Mouse (Mus musculus) left cerebral cortex, postnatal 10 days (tissue): ENCODE data around the gene Ccdc32. TPM values are rescaled to one million over a fixed set of nuclear protein-coding genes. Genes with fewer than 3 reads are reported as not detected.
A peak's percentile ranks its signal among the peaks of the same experiment; 100 is the strongest.

Source experiments
- DNase-seq, 2 experiments: peaks; one replicate each; pipeline ENCODE4 v3.0.0; 2021 to 2022; ENCODE audit warnings: low spot score in 2 of 2, mixed read lengths in 1 of 2; ENCODE audit errors: extremely low spot score in 1 of 2
- intact Hi-C: fragments of 180-260 bp; cut with DNase I; formaldehyde crosslinking; loops from one replicate; pipeline ENCODE4 v1.15.1; 2025
- total RNA-seq, 2 experiments: library from RNA; stranded (reverse); gene quantifications; 2 replicates each; pipeline ENCODE4 v1.2.3; 2021

Ccdc32 gene
- 10 to 100 TPM; 61.6 to 61.8 TPM for total RNA-seq

DNA sequence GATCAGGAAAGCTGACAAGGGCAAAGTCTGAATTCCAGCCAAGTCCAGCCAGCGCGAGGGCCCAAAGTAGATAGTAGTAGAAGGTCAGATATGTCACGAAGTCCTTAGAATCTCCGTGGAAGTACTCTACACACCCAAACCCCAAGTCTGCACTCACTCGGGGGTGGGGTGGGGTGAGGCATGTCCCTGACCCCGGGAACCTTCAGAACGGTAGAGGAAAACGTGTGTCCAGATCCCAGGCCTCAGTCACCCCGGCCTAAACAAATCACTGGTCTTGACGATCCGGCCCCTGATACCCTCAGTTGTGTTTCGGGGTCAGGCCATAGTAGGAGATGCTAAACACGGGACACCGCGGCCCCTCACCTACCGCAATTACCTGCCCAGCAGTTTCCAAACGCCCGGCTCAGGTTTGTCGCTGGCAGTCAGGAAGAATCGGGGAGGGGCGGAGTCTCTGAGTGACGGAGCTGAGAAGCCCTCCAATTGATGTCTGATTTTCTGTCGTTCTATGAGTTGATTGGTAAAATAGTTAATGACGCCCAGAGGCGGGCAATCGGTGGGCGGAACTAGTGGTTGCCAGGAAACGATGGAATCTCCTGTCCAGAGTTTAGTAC, at the start of gene Ccdc32:
TSS of gene Ccdc32 (minus strand) at position 453 of the 611 bp plus-strand sequence.
- intact Hi-C loops = no loop called here
- DNase-seq = peak; percentile 94 to 95

DNA sequence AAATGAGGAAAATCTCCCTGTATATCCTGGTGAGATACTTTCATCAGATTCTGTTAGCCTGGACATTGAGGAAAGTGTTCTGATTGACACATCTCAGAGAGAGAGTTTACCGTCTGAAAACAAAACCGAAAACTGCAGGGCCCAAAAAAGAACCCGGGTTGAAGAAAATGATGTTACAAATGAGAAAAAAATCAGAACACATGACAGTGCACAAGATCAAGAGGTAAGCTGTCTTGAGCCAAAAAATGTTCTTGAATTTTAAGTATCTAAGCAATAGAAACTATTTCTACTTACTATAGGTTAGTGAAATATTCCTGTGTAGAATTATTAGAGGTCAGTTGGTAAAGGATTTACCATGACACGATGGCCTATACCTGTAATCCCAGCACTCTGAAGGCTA, 43.2 kb upstream of the Ccdc32 start:
- DNase-seq = no peak
- intact Hi-C loops = no loop called here

DNA sequence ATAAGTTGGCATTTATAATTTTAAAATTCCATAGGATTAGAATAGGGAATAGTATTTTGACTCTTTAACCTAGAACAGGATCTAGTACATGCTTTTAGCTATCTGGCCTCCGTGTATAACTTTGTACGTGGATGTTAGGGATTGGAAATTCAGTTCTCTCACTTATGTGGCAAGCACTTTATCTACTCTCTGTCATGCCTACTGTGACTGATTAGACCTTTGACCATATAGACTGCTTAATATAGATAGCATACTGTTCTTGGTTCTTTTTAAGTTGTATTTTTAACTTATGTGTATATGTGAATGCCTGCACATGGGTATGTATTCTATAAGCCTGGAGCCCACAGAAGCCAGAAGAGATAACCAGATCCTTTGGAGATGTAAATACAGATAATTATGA, 30.9 kb upstream of the Ccdc32 start:
- intact Hi-C loops = no loop called here
- DNase-seq = no peak

DNA sequence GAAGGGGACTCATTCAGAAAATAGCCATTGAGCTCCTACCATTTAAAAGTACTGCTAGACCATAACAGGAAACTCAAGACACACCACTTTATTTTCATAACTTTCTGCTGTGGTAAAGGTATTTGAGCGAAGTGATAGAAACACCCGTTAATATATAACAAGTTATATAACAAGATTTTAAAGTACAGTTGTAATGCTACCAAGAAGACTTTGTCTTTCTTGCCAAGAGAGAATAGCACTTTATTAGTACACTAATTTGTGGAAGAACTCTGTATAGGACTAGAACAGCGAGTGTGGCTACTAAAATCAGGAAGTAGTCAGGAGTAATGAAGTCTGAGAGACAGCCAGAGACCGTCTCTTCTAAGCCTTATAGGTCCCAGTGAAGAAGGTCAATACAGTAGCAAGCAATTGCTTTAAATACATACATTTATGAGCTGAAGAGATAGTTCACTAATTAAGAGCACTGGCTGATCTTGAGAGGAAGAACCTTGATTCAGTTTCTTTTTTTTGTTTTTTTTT, 21.0 kb upstream of the Ccdc32 start:
- intact Hi-C loops = no loop called here
- DNase-seq = no peak

DNA sequence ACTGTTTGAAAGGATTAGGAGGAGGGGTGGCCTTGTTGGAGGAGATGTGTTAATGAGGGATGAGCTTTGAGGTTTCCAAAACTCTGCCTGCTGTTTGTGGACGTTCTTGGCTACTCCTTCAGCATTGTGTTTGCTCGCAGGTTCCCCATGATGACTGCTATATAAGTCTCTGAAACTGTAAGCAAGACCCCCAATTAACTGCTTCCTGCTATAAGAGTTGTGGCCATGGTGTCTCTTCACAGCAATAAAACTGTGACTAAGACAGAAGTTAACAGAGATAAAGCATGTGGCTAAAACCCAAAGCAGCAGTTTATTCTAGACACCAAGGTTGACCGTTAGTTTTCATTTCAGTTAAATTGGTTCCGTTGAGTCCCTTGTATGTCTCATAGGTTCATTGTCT, 18.7 kb upstream of the Ccdc32 start:
- intact Hi-C loops = loop anchor here (5.0 to 10.0 kb wide), 2 partner anchors 64 to 137 kb away; partner anchors contain the start of gene Rad51
- no peak for DNase-seq

DNA sequence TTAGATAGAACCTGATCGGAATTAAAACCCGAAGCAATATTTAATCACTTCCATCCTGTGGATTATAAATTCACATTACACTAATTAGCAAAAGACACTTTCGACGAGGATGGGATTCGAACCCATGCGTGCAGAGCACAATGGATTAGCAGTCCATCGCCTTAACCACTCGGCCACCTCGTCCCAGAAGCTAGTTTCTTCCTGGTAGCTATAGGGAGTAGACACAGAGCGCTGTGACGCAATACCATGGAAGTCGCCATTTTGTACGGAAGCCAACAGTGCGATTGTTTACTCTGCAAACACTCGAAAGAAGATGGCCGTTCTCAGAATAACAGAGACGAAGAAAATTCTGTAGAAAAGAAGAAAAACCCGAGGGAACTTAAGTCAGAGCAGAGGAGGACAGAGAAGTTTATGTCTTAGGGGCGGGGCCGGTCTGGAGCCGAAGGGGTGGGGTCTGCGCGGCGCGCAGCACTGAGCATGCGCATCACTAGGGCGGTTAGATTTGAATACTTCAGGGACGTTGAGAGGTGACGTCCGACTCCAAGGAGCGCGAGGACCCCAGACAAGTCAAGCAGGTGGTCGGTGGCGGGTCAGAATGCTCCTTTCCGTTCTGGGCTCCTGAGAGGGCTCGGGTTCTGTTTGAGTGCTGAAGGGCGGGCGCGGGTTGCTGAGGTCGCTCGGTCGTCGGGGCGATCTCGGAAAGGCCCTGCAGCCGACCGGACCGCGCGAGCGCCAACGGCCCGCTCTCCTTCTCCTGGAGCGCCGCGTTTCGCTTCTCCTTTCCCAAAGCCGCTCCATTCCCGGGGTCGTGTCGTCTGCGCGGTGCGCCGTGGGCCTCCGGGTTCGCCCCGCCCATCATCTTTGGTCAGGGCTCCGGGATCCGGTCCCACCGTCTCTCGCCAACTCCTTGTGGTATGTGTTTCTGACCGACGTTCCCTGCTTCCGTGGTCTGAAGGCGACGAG, 17.7 kb upstream of the Ccdc32 start, which contains the start of gene Knl1:
TSS of gene Knl1 (plus strand) at position 471 of the 963 bp plus-strand sequence.
- DNase-seq = peak; percentile 93 to 94
- intact Hi-C loops = loop anchor here (5.0 to 10.0 kb wide), 2 partner anchors 65 to 138 kb away; partner anchors contain the start of gene Rad51

DNA sequence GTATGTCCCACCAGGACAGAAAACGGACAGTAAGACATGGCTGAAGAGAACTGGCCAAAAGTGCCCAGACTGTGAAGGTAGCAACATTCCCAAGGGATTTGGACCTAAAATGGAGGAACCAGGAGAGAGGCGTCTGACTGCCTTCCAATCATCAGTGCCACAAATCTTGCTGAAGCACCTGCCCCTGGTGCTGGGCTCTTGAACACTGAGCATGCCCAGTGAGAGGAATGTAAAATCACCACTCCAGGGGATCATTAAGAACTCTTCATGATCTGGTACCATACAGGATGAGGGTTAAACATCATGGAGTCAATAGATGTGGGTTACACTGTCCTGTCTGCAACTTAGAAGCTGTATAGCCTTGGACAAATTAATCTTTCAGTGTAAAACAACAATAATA, 16.0 kb upstream of the Ccdc32 start:
- DNase-seq = no peak
- intact Hi-C loops = loop anchor here (5.0 to 10.0 kb wide), 2 partner anchors 67 to 140 kb away; partner anchors contain the start of gene Rad51

DNA sequence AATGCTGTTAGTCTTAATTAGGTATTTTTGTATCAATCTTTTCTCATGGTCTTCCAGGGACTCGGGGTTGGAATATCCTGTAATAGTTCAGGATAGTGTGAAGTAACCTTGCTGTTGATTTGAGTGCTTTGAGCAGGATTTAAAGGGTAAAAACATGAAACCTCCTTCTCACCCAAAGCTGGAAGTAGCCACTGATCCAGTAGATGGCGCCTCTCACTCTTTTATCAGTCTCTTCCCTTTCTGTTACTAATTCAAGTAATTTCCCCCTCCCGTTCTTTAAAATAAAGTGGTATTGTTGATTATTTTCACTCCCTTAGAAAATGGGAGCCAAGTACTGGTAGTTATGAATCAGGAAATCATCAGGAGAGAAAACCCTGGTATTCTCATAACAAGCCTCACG, 11.7 kb upstream of the Ccdc32 start:
- peak in 1 of 2 experiments; percentile 45 for DNase-seq
- intact Hi-C loops = loop anchor here (10.0 kb wide), 1 partner anchor 144 kb away; no protein-coding TSS in a partner anchor

DNA sequence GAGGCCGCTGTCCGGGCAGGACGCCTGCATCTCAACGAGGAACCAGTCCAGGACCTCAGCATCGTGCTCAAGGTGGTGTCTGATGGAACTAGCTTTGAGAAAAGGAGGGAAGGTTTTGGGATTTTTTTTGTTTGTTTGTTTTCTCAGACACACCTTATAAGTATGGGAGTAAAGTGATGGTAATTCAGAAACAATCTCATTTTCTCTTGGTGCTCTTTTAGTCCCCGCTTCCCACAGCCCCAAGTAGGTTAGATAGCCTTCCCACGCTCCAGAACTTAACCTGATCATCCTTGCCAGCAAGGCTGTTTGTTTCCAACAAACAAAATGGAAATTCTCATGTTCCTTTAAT, 6.2 kb upstream of the Ccdc32 start:
- DNase-seq = no peak

DNA sequence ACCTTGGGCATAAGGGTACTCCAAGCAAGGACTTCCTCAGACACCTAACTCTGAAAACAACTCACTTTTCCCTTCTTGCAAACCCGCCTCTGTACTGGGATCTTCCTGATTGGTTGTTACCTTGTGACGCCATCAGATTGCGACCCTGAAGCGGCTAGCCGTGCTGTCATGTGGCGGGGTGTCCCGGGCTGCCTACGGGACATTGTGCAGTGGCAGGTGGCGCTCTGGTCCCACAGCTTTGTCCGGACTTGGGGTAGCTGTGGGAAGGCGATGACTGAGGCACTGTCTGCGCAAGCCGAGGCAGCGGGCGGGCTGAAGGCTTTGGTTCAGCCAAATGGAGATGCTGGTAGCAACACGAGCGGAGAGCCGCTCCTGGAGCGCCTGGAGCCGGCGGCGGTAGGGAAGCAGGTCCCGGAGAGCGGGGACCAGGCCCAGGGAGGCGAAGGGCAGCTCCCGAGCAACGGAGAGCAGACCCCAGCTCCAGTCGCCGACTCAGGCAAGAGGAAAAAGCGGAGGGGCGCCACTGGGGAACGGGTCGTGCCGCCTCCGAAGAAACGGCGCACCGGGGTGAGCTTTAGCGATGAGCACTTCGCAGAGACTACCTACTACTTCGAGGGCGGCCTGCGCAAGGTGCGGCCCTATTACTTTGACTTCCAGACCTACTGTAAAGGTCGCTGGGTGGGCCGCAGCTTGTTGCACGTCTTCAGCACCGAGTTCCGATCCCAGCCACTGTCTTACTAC, 5.6 kb upstream of the Ccdc32 start, which contains the start of gene Rpusd2:
TSS of gene Rpusd2 (plus strand) at position 135 of the 741 bp plus-strand sequence.
- DNase-seq = peak; percentile 94 to 95
- intact Hi-C loops = loop anchor here (10.0 kb wide), 1 partner anchor 250 kb away; the partner anchor contains the start of gene Vps18

More for the DNA sequence above, 6.2 kb upstream of the Ccdc32 start:
- intact Hi-C loops = loop anchor here (10.0 kb wide), 1 partner anchor 249 kb away; the partner anchor contains the start of gene Vps18

DNA sequence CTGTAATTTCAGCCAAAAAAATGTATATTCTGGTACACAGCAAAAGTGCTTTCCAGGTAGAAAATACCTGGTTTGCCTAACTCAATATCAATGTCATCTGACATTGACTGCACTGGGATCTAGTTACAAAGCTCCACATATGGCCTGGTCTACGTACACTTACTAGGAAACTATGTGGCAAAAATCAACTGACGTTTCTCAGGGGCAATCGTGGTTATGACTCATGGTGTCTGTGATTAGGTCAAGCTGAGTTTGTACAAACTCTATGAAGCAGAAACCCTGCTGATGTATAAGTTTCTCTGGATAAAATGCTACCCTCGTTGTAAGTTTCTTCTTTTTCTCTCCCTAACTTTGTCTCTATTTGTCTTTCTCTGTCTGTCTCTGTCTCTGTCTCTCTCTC, 3.0 kb upstream of the Ccdc32 start:
- DNase-seq = no peak
- intact Hi-C loops = loop anchor here (10.0 kb wide), 1 partner anchor 253 kb away; the partner anchor contains the start of gene Vps18

DNA sequence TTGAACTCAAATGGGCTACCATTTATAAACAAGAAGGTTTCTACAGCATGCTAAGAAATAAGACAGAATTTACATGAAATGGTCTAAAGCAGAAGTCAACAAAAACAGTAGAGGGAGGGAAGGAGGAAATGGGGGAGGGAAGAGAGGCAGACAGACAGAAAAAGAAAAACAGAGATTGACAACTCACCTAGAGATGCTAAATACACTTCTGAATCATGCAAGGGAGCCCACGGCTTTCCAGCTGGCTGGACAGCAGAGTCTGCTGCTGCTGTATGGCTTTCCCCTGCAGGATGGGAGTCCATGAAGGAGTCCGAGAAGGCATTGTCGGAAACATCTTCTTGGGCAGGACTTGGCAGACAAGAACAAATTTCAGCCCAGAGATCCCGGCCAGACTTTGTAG, 2.2 kb downstream of the Ccdc32 start:
- no peak for DNase-seq
- intact Hi-C loops = no loop called here

DNA sequence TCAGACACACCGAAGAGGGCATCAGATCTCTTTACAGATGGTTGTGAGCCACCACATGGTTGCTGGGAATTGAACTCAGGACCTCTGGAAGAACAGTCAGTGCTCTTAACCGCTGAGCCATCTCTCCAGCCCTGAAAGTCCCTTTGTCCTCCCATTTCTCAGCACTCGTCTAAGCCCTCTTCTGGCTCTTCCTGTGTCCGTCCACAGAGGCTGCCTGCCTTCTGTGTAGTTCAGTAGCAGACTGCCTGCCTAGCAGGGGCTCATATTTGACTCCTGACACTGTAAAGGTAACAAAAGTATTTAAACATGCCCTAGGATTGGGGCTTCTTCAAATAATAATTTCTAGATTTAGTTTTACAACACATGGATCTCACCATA, 4.0 kb downstream of the Ccdc32 start:
- no peak for DNase-seq
- intact Hi-C loops = no loop called here

DNA sequence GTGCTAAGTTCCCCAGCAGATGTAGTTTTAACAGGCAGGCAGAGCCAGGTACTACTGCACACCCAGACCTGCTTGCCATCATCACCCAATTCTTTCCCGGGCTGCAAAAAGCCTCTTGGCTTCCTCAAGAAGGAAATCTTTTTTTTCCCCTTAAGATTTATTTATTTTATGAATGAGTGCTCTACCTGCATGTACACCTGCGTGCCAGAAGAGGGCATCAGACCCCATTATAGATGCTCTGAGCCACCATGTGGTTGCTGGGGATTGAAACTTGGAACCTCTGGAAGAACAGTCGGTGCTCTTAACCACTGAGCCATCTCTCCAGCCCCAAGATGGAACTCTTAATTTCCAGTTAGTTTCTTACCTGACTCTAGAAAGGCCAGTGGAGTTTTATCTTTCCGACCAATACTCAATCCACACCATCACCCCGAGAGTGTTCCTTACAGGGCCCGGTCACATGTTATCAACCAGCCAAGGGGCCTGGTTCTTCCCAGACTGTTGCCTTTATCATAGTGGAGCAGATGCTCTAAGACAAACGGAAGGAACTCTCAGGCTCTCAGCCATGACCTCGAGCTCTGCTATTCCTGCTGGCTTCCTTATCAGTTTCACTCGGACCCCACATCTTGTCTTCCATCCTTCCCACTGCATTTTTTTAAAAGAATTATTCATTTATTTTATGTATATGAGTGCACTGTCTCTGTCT, 4.5 kb downstream of the Ccdc32 start:
- DNase-seq = no peak
- intact Hi-C loops = no loop called here

DNA sequence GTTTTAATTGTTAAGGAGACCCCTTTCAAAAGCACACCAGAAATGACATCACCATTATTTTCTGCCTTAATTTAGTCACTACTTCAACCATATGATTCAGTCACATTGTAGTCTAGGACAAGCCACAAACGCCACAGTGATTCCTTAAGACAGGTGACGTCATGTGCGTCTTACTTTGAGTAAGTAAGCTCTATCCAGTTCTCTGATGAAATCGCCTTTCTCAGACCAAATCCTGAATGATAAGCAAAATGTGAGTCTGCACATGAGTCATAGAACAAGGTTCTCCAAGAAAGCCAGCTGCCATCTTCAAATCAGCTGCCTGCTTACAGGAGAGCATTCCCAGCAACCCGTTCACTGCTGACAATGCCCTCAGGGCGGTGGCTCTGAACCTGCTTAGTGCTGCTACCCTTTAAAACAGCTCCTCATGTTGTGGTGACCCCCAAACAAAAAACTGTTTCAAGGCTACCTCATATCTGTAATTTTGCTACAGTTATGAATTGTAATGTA, 6.0 kb downstream of the Ccdc32 start:
- DNase-seq = no peak
- intact Hi-C loops = no loop called here

DNA sequence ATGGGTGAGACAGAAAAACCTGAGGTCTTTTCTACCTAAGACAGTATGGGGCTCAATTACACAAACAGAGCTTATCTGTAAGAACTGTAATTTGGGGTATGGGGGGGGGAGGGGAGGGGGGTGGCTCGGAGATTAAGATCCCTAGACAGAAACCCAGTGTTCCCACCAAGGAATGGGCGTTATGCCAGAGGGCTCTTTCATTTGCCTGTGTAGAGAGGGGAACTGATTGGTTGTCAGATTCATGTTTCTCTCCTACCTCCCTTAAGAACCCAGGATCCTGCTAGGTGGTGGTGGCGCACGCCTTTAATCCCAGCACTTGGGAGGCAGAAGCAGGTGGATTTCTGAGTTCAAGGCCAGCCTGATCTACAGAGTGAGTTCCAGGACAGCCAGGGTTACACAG, 9.7 kb downstream of the Ccdc32 start:
- intact Hi-C loops = no loop called here
- DNase-seq = no peak

DNA sequence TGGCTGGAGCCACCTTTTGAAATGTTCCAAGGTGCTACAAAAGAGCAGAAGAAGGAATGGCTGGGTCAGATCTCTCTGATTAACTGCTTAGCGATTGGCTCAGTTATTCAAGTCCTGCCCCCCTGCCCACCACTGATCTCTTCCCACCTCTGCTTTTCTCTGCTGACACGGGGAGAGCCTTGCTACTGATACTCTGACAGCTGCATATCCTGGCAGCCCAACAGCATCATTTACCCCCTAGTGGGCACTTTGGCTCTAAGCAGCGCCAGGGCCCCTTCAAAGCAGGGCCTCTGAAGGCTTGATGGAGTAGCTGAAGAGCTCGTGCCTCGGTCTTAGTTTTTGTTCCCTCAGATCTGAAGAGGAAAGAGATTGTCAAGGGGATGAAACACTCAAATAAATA, 10.1 kb downstream of the Ccdc32 start:
- intact Hi-C loops = no loop called here
- DNase-seq = no peak
